Mouse (Mus musculus): ENCODE measurements around the gene Esam. TPM values are rescaled to one million over a fixed set of nuclear protein-coding genes. Genes with fewer than 3 reads are reported as not detected.

Esam gene
- polyA plus RNA-seq (2015; fragmentation: Nextera tagmentation; extraction: Ambion mirVana) = 28.9 and 34.3 TPM in 2 replicates

GRCm38 (mm10) chr9:37527396-37528224 is at the start of gene Esam:
Esam (plus strand) TSS chr9:37528078.

GRCm38 (mm10) chr9:37488611-37489396 is 39.1 kb upstream of the Esam start, which contains the start of gene Msantd2:
Msantd2 (plus strand) TSS chr9:37489319.

GRCm38 (mm10) chr9:37539170-37540025 is 11.5 kb downstream of the Esam start, which contains the start of gene Vsig2:
Vsig2 (plus strand) TSS chr9:37539255.

GRCm38 (mm10) chr9:37552536-37553293 is 24.8 kb downstream of the Esam start, which contains the start of gene Nrgn:
Nrgn (minus strand) TSS chr9:37552904.

GRCm38 (mm10) chr9:37554838-37555748 is 27.2 kb downstream of the Esam start, which contains the start of gene Siae:
Siae (plus strand) TSS chr9:37555698.

Other genes with a start within 250 kb of the Esam start
- gene Ccdc15, start 179.6 kb upstream of the Esam start, polyA plus RNA-seq (2015; fragmentation: Nextera tagmentation; extraction: Ambion mirVana) = 2.4 and 2.5 TPM in 2 replicates
- 0.04 and 0.06 TPM in 2 replicates for gene Hepacam, start 160.7 kb upstream of the Esam start, polyA plus RNA-seq (2015; fragmentation: Nextera tagmentation; extraction: Ambion mirVana)
- gene Robo4, start 126.2 kb upstream of the Esam start, polyA plus RNA-seq (2015; fragmentation: Nextera tagmentation; extraction: Ambion mirVana) = 5.7 and 7.4 TPM in 2 replicates
- gene Robo3, start 94.8 kb upstream of the Esam start, polyA plus RNA-seq (2015; fragmentation: Nextera tagmentation; extraction: Ambion mirVana) = not detected in 2 replicates
- 6.8 and 7.4 TPM in 2 replicates for gene Msantd2, start 38.8 kb upstream of the Esam start, polyA plus RNA-seq (2015; fragmentation: Nextera tagmentation; extraction: Ambion mirVana)
- 94.0 and 94.3 TPM in 2 replicates for gene Vsig2, start 11.2 kb downstream of the Esam start, polyA plus RNA-seq (2015; fragmentation: Nextera tagmentation; extraction: Ambion mirVana)
- gene Nrgn, start 24.8 kb downstream of the Esam start, polyA plus RNA-seq (2015; fragmentation: Nextera tagmentation; extraction: Ambion mirVana) = 1.6 and 3.7 TPM in 2 replicates
- gene Siae, start 27.6 kb downstream of the Esam start, polyA plus RNA-seq (2015; fragmentation: Nextera tagmentation; extraction: Ambion mirVana) = 5.3 and 6.4 TPM in 2 replicates
- gene Spa17, start 85.6 kb downstream of the Esam start, polyA plus RNA-seq (2015; fragmentation: Nextera tagmentation; extraction: Ambion mirVana) = 3.1 and 3.4 TPM in 2 replicates
- gene Tbrg1, start 129.2 kb downstream of the Esam start, polyA plus RNA-seq (2015; fragmentation: Nextera tagmentation; extraction: Ambion mirVana) = 133 and 144 TPM in 2 replicates
- gene Panx3, start 141.2 kb downstream of the Esam start, polyA plus RNA-seq (2015; fragmentation: Nextera tagmentation; extraction: Ambion mirVana) = 0.10 TPM in 1 of 2 replicates, not detected in the other
- not detected in 2 replicates for gene Olfr160, start 188.2 kb downstream of the Esam start, polyA plus RNA-seq (2015; fragmentation: Nextera tagmentation; extraction: Ambion mirVana)
- gene Olfr874, start 217.0 kb downstream of the Esam start, polyA plus RNA-seq (2015; fragmentation: Nextera tagmentation; extraction: Ambion mirVana) = not detected in 2 replicates
- gene Olfr875, start 243.8 kb downstream of the Esam start, polyA plus RNA-seq (2015; fragmentation: Nextera tagmentation; extraction: Ambion mirVana) = not detected in 2 replicates